Mouse (Mus musculus) intestine, embryonic 14.5 days (tissue): ENCODE data around the gene Litaf. TPM values are rescaled to one million over a fixed set of nuclear protein-coding genes. Genes with fewer than 3 reads are reported as not detected.

ENCODE experiments used
- ATAC-seq: fragments of 200-750 bp; cut with Nextera tagmentation; replicated peaks from 2 replicates; pipeline ENCODE4 v1.8.0; 2017; ENCODE audit warnings: low read depth, moderate number of reproducible peaks, moderate TSS enrichment, moderate library complexity; ENCODE audit not compliant: low FRiP score, low TSS enrichment
- DNase-seq: peaks from one replicate; pipeline ENCODE4 v3.0.0-alpha.2; 2018; ENCODE audit warnings: low spot score
- H3K27ac ChIP-seq: fragments of 300-500 bp; sonication (generic); 2 replicates; pipeline ENCODE4 v1.5.1; 2014; ENCODE audit warnings: low read depth, mild to moderate bottlenecking, control low read depth
- H3K27me3 ChIP-seq: fragments of 300-500 bp; sonication (generic); replicated peaks from 2 replicates; pipeline ENCODE4 v1.6.1; 2014; ENCODE audit warnings: low read length, control low read depth; ENCODE audit not compliant: control insufficient read depth, insufficient read depth
- H3K36me3 ChIP-seq: fragments of 300-500 bp; sonication (generic); 2 replicates; pipeline ENCODE4 v1.6.1; 2014; ENCODE audit warnings: low read length, control low read depth; ENCODE audit not compliant: control insufficient read depth, insufficient read depth
- H3K4me1 ChIP-seq: fragments of 300-500 bp; sonication (generic); replicated peaks from 2 replicates; pipeline ENCODE4 v1.6.1; 2014; ENCODE audit warnings: low read length, control low read depth, mixed read lengths; ENCODE audit not compliant: control insufficient read depth, insufficient read depth
- H3K4me2 ChIP-seq: fragments of 300-500 bp; sonication (generic); 2 replicates; pipeline ENCODE4 v1.6.1; 2014; ENCODE audit warnings: low read length
- H3K4me3 ChIP-seq: fragments of 300-500 bp; sonication (generic); 2 replicates; pipeline ENCODE4 v1.5.1; 2014; ENCODE audit warnings: low read depth, low read length, control low read depth, mixed read lengths
- H3K9ac ChIP-seq: fragments of 300-500 bp; sonication (generic); 2 replicates; pipeline ENCODE4 v1.6.1; 2014; ENCODE audit warnings: mild to moderate bottlenecking, low read length
- H3K9me3 ChIP-seq: fragments of 300-500 bp; sonication (generic); 2 replicates; pipeline ENCODE4 v1.6.1; 2016; ENCODE audit warnings: low read length, control low read depth; ENCODE audit not compliant: control insufficient read depth
- WGBS: fragments of 180-500 bp; shearing (Covaris S2); extraction: QIAGEN DNeasy Blood & Tissue Kit; methylation state at CpG from one replicate; pipeline ENCODE4 v1.1.7; 2014; 5-methylcytosine and 5-hydroxymethylcytosine counted together
- polyA plus RNA-seq: library from polyadenylated mRNA; unstranded; fragments of >200 nt; fragmentation: Nextera tagmentation; extraction: Ambion mirVana; gene quantifications from 2 replicates; pipeline ENCODE4 v1.2.1, GENCODE M21; 2014

Litaf gene
- polyA plus RNA-seq, 1 experiment from 2014 or later: 106 TPM

DNA sequence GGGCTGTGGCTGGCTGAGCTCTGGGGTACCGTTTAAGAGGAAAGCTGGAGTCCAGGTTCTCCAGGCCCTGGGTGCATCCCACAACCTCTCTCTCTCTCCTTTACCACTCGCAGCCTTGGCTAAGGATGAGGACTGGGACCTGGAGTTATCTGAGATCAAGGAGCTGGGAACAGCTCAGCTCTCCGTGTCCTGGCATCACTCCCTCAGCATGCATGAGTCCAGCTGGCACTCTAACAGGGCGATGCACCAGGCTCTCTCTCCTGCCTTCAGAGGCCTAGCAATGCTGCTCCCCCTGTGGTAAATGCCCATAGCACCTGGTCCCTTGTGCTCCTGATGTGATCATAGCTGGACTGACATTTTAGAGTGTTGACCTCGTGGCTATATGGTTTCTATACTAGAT is 5.2 kb upstream of the Litaf start:
- Histone ChIP-seq H3K9me3 (no peaks in the 10 kb centered on the region), H3K4me3 (no peak overlapping the region), H3K36me3 (peaks cover 58% of the 10 kb centered on the region), H3K9ac (no peak overlapping the region), H3K4me1 (peaks cover 30% of the 10 kb centered on the region), H3K27ac (no peak overlapping the region), H3K27me3 (no peaks in the 10 kb centered on the region), H3K4me2 (no peak overlapping the region)
- no peak for ATAC-seq
- DNase-seq: no peak
- WGBS: 81% methylated on average over 5 of the region's 5 CpGs

DNA sequence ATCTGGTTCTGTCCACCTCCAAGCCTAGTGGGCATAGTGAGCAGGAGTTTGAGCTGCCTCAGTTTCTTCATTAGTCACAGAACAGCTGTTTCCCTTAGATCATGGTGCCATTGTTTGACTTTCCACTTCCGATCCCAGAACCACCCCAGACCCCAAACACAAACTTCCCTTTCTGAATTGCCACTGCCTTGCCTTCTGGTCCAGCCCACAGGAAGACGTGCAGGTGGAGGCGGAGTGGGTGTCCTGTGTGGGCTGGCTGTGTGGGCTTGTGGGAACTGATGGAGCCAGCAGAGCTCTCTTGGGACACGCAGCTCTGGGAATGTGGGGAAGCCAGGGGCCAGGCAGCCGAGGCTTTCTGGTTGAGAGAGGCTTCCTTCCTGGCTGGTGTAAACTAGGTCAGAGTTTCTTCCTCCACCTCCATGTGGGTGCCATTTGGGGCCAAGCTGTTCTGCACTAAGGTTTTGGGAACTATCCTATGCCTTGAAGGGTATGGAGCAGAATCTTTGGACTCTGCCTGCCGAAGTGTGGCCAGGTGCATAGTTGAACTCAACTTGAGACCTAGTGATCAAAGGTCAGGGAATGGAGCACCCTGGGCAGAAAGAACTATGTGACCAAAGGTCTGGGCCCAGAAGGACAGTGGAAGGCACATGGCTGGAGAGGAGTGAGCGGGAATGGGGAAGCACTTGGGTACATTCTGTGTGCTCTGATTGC is 3.9 kb upstream of the Litaf start:
- 53% methylated on average over 7 of the region's 7 CpGs for whole genome bisulfite sequencing
- Histone ChIP-seq H3K27ac (peak overlapping the region; percentile 54; the same call in 1 of the 2 replicates), H3K27me3 (no peaks in the 10 kb centered on the region), H3K9me3 (no peaks in the 10 kb centered on the region), H3K36me3 (peaks cover 46% of the 10 kb centered on the region), H3K9ac (0 out of 2 replicates have a peak overlapping the region, but pooled peaks have one; percentile 3), H3K4me2 (peak overlapping the region; percentile 12; the same call in 1 of the 2 replicates), H3K4me1 (peaks cover 38% of the 10 kb centered on the region), H3K4me3 (no peak overlapping the region)
- DNase-seq: no peak
- no peak for ATAC-seq

DNA sequence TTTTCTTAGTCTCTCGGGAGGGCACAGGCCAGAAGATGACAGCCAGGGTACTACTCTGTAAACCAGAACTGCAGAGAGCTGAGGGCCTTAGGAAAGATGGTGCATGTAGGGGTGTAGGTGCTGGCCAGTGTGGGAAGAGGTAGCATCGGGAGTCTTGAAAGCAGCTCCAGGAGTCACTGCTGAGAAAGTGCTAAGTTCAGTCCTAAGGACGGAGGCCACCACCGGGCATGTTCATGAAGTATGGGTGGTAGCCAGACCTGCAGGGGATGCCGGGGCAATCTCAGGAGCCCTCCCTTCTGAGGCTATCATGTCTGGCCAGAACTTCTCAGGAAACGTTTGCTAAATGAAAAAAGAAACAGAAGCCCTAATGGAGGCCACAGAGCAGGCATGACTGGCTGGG is 3.3 kb upstream of the Litaf start:
- WGBS: 59% methylated on average over 6 of the region's 6 CpGs
- 0 out of 2 replicates have a peak overlapping the region, but pooled peaks have one; percentile 3 for H3K9ac ChIP-seq
- H3K36me3 ChIP-seq: peaks cover 40% of the 10 kb centered on the region
- no peaks in the 10 kb centered on the region for H3K27me3 ChIP-seq
- DNase-seq (no peak), ATAC-seq (no peak)
- peak overlapping the region; percentile 54; the same call in 1 of the 2 replicates for H3K27ac ChIP-seq
- H3K9me3 ChIP-seq: no peaks in the 10 kb centered on the region
- H3K4me3 ChIP-seq: no peak overlapping the region
- H3K4me2 ChIP-seq: peak overlapping the region; percentile 13
- H3K4me1 ChIP-seq: peaks cover 38% of the 10 kb centered on the region

DNA sequence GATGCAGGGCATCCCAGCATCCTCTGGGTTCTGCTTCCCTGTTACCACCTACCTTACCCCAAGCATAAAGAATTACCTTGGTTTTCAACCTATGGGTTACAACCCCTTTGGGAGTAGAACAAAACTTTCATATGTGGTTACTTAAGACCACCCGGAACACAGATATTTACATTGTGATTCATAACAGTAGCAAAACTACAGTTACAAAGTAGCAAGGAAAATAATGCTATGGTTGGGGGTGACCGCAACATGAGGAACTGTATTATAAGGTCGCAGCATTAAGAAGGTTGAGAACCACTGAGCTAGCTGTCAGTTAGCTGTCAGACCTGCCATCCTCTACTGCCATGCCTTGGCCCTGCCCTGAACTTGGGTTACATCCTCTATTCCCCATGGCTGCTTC is 2.7 kb upstream of the Litaf start:
- H3K36me3 ChIP-seq: peaks cover 34% of the 10 kb centered on the region
- no peaks in the 10 kb centered on the region for H3K27me3 ChIP-seq
- H3K4me1 ChIP-seq: peaks cover 41% of the 10 kb centered on the region
- no peak for DNase-seq
- ATAC-seq: no peak
- no peak overlapping the region for H3K9ac ChIP-seq
- H3K4me2 ChIP-seq: peak overlapping the region; percentile 13
- H3K9me3 ChIP-seq: no peaks in the 10 kb centered on the region
- 0 out of 2 replicates have a peak overlapping the region, but pooled peaks have one; percentile 54 for H3K27ac ChIP-seq
- no peak overlapping the region for H3K4me3 ChIP-seq
- 89% methylated on average over 3 of the region's 3 CpGs for WGBS

DNA sequence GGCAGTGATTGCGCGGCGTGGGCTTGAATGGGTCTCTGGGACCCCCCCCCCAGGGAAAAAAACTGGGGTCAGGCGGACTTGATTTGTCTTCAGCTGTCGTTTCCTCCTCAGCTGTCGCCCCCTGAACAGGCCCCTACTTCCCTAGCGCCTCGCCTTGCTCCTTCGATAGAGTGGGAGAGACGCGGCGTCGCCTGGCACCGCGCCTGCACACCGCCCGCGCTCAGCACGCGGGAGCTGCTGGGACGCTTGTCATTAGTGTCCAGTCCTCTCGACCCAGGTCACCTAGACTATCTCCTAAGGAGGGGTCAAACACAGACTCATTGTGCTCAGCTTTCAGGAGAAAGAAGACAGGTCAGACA is 855 bp upstream of the Litaf start:
- peaks cover 51% of the 10 kb centered on the region for H3K4me1 ChIP-seq
- peak overlapping the region; percentile 77 for H3K4me2 ChIP-seq
- H3K4me3 ChIP-seq: peak overlapping the region; percentile 56
- DNase-seq (peak; percentile 87), ATAC-seq (peak; percentile 44)
- WGBS: 0% methylated on average over 22 of the region's 22 CpGs
- H3K36me3 ChIP-seq: peaks cover 15% of the 10 kb centered on the region
- H3K9me3 ChIP-seq: no peaks in the 10 kb centered on the region
- H3K9ac ChIP-seq: peak overlapping the region; percentile 84
- H3K27ac ChIP-seq: peak overlapping the region; percentile 84
- no peaks in the 10 kb centered on the region for H3K27me3 ChIP-seq

DNA sequence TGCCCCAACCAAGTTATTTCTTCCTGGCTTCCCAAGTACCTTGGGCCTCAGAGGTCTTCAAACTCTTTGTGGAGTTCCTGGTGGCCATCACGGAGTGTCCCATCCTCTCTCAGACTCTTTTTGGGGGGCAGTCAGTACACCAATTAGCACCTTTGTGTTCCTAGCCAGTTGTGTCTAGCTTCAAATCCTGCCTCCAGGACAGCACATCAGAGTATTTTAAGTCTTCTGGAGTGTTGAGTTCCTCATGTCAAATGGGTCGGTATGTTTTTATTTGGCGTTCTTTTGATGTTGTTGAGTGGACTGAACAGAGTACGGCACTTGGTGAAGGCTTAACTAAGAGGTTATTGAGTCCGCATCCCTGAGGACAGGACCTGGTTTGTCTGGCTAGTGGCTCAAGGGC is 526 bp downstream of the Litaf start:
- Histone ChIP-seq H3K27me3 (no peaks in the 10 kb centered on the region), H3K27ac (peak overlapping the region; percentile 48; the same call in 1 of the 2 replicates), H3K9me3 (no peaks in the 10 kb centered on the region), H3K4me3 (peak overlapping the region; percentile 56), H3K4me1 (peaks cover 51% of the 10 kb centered on the region), H3K36me3 (0 out of 2 replicates have a peak, but pooled peaks cover 5% of the 10 kb centered on the region), H3K9ac (peak overlapping the region; percentile 38; the same call in 1 of the 2 replicates), H3K4me2 (peak overlapping the region; percentile 77)
- WGBS: 68% methylated on average over 5 of the region's 5 CpGs
- no peak for ATAC-seq
- DNase-seq: no peak

DNA sequence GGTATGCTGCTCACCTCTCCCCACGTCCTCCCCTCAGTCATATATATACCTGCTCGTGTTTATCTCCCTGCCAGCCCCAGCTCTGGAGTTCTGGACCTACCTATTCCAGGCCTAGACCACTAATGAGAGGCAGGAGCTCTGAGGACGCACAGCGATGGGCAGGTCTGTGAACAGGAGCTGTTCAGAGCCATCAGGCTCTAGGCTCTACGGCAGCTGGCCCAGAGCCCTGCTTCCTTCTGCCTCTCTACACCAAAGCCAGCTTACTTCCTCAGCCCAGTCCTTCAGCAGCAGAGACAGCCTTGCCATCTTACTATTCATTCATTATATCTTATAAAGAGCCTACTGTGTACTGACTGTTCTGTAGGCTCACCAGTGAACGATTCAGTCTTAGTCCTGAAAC is 1.2 kb downstream of the Litaf start:
- 84% methylated on average over 6 of the region's 6 CpGs for WGBS
- Histone ChIP-seq H3K4me3 (no peak overlapping the region), H3K9ac (no peak overlapping the region), H3K36me3 (0 out of 2 replicates have a peak, but pooled peaks cover 5% of the 10 kb centered on the region), H3K27me3 (no peaks in the 10 kb centered on the region), H3K27ac (no peak overlapping the region), H3K4me2 (no peak overlapping the region), H3K4me1 (peaks cover 45% of the 10 kb centered on the region), H3K9me3 (no peaks in the 10 kb centered on the region)
- ATAC-seq: no peak
- DNase-seq: no peak

DNA sequence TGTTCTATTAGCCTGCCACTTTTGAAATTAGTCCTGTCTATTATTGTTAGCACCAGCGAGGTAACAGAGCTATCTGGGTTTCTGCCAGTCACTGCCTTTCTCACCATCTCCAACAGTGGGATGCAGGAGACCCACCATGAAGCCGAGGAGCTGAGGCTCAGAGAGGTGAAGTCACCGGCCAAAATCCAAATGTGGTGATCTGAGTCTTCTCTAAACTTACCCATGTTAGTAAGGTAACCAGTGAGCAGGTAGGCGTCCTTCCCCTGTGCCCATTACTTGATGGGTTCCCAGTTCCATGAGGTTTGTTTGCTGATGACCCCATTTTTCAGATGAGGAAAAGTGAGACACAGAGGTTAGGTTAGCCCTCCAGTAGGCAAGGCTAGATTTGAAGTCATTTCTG is 1.6 kb downstream of the Litaf start:
- H3K4me2 ChIP-seq: no peak overlapping the region
- WGBS: 90% methylated on average over 4 of the region's 4 CpGs
- no peaks in the 10 kb centered on the region for H3K27me3 ChIP-seq
- DNase-seq (no peak), ATAC-seq (no peak)
- peaks cover 41% of the 10 kb centered on the region for H3K4me1 ChIP-seq
- H3K4me3 ChIP-seq: no peak overlapping the region
- 0 out of 2 replicates have a peak, but pooled peaks cover 5% of the 10 kb centered on the region for H3K36me3 ChIP-seq
- no peak overlapping the region for H3K9ac ChIP-seq
- H3K27ac ChIP-seq: no peak overlapping the region
- H3K9me3 ChIP-seq: no peaks in the 10 kb centered on the region
